Mouse (Mus musculus) lung, postnatal 25 days (tissue): ENCODE measurements at regions not wholly inside any gene's neighbourhood (a gene's known extent, or its start where the extent isn't known, plus 50 kb on each side); places are given as distances from the start of the nearest gene placed in this dataset.

Source experiments
- DNase-seq: peaks from one replicate; pipeline ENCODE4 v3.0.0; 2022; ENCODE audit warnings: low spot score

- no peak for DNase-seq
Observed at GRCm38 (mm10) chr3:136993473-136993872, 323.5 kb downstream of the Ppp3ca start.

GRCm38 (mm10) chr3:136994361-136995083, 324.6 kb downstream of the Ppp3ca start:
- no peak for DNase-seq

GRCm38 (mm10) chr3:136995611-136996335, 325.8 kb downstream of the Ppp3ca start:
- no peak for DNase-seq

- DNase-seq, result no peak
Observed at GRCm38 (mm10) chr3:136996381-136996895, 326.5 kb downstream of the Ppp3ca start.

GRCm38 (mm10) chr3:137011551-137011950, 329.3 kb upstream of the Emcn start:
- DNase-seq, result no peak

GRCm38 (mm10) chr3:137014686-137015085, 326.2 kb upstream of the Emcn start:
- no peak for DNase-seq

- DNase-seq, result no peak
Observed at GRCm38 (mm10) chr3:137015199-137015598, 325.7 kb upstream of the Emcn start.

- no peak for DNase-seq
Observed at GRCm38 (mm10) chr3:137019971-137020634, 320.8 kb upstream of the Emcn start.

GRCm38 (mm10) chr3:137029546-137029945, 311.3 kb upstream of the Emcn start:
- no peak for DNase-seq

GRCm38 (mm10) chr3:137032802-137033201, 308.1 kb upstream of the Emcn start:
- DNase-seq, result no peak

- DNase-seq, result no peak
Observed at GRCm38 (mm10) chr3:137039638-137040037, 301.2 kb upstream of the Emcn start.

- no peak for DNase-seq
Observed at GRCm38 (mm10) chr3:137056544-137057224, 284.2 kb upstream of the Emcn start.

- no peak for DNase-seq
Observed at GRCm38 (mm10) chr3:137057225-137057910, 283.5 kb upstream of the Emcn start.

GRCm38 (mm10) chr3:137057911-137058260, 283.0 kb upstream of the Emcn start:
- DNase-seq, result no peak

- DNase-seq, result no peak
Observed at GRCm38 (mm10) chr3:137062067-137062466, 278.8 kb upstream of the Emcn start.

- DNase-seq, result no peak
Observed at GRCm38 (mm10) chr3:137067336-137067735, 273.5 kb upstream of the Emcn start.

- no peak for DNase-seq
Observed at GRCm38 (mm10) chr3:137069334-137069733, 271.5 kb upstream of the Emcn start.

- DNase-seq, result no peak
Observed at GRCm38 (mm10) chr3:137077718-137078599, 262.9 kb upstream of the Emcn start.

GRCm38 (mm10) chr3:137078600-137078975, 262.3 kb upstream of the Emcn start:
- no peak for DNase-seq

GRCm38 (mm10) chr3:137086896-137087295, 254.0 kb upstream of the Emcn start:
- no peak for DNase-seq
